Mouse (Mus musculus) Patski (cell line): ENCODE measurements around the gene Odf3b. TPM values are rescaled to one million over a fixed set of nuclear protein-coding genes. Genes with fewer than 3 reads are reported as not detected.

ENCODE experiments used
- ATAC-seq: fragments of 100-300 bp; one replicate; pipeline ENCODE4 v1.8.0; 2021
- CTCF ChIA-PET: fragments of 350-600 bp; sonication (Branson Sonifier 250); formaldehyde crosslinking; loops from one replicate; lab custom pipeline; 2022; ENCODE audit warnings: inconsistent platforms; lab: Charles Lee
- POLR2A ChIA-PET: fragments of 350-600 bp; sonication (Branson Sonifier 250); formaldehyde crosslinking; loops from one replicate; lab custom pipeline; 2022; ENCODE audit warnings: antibody characterized with exemption, inconsistent platforms; lab: Charles Lee
- DNase-seq: peaks from one replicate; pipeline ENCODE4 v3.0.0-alpha.2; 2011; ENCODE audit warnings: low read depth, low spot score
- H3K27me3 ChIP-seq: fragments of 371-371 bp; one replicate; pipeline ENCODE4 v1.5.1; 2021
- CTCF ChIP-seq: fragments of 100-300 bp; IDR thresholded peaks from one replicate; pipeline ENCODE4 v1.5.1; 2021
- in situ Hi-C: fragments of 300-500 bp; cut with MboI; formaldehyde crosslinking; loops from 3 replicates; pipeline ENCODE4 v1.11.1; 2018; ENCODE audit warnings: low pct_unique_long_range_greater_than_20kb, mixed read lengths
- polyA plus RNA-seq: library from polyadenylated mRNA; unstranded; gene quantifications from one replicate; pipeline ENCODE4 v1.2.3, GENCODE M21; 2021

Gene Odf3b
- polyA plus RNA-seq, 1 experiment from 2014 or later: 0.36 TPM

DNA sequence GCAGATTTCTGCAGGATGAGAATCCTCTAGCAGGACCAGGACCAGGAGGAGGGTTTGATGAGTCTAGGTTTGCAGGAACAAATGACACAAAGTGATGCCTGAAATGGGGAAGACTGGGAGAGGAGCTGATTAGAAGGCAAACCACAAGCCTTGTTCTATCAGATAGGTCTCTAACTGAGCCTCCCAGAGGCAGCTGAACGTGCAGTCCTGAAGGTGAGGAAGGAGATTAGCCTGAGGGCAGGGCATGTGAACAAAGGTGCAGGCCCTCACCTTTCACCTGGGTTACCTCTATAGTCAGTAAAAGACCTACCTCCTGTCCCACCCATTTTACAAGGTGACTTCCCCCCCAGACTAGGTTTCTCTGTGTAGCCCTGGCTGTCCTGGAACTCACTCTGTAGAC is 20.6 kb upstream of the Odf3b start:
- DNase-seq: no peak
- no peak for TF ChIP-seq CTCF
- in situ Hi-C loops: no loop called here
- CTCF ChIA-PET: interaction anchor here (1.2 kb wide), 1 partner anchor 20 kb away, joined by 3 read pairs; no protein-coding TSS in a partner anchor
- POLR2A ChIA-PET: interaction anchor here (1.0 kb wide), 1 partner anchor 9 kb away, joined by 3 read pairs; no protein-coding TSS in a partner anchor
- peaks cover 40% of the 10 kb centered on the region for H3K27me3 ChIP-seq
- ATAC-seq: no peak

DNA sequence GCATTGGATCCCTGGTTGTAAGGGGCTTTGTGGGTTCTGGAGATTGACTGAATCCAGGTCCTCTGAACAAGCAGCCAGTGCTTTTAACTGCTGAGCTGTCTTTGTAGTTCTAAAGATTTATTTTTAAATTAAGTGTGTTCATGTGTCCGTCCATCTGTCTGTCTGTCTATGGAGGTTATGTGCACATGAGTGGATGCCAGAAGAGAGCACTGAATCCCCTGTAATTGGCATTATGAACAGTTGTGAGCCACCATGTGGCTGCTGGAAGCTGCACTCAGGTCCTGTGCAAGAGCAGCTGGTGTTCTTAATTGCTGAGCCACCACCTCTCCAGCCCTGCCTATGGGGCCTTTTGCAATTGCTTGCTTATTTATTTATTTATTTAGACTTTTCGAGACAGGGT is 19.1 kb upstream of the Odf3b start:
- no peak for ATAC-seq
- H3K27me3 ChIP-seq: peaks cover 43% of the 10 kb centered on the region
- CTCF ChIA-PET: interaction anchor here (1.8 kb wide), 1 partner anchor 16 kb away, joined by 6 read pairs; no protein-coding TSS in a partner anchor
- POLR2A ChIA-PET: no interaction called here
- no peak for TF ChIP-seq CTCF
- in situ Hi-C loops: no loop called here
- no peak for DNase-seq

DNA sequence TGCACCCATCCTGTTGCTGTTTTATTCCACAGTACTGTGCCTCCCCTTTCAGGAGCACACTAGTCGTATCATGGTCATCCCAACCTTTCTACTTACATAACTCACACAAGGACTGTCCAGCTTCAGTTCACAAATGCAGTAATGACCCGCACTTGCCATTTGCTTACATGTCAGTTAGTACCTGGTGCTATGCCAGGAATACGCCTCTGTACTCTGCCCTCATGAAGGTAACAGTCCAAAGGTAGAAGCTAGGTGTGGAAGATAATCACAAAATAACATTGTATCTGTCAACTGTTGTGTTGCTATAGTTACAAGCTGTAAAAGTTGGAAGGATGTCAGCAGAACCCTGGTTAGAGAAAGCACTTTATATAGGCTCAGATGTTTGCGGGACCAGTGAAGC is 17.8 kb upstream of the Odf3b start:
- POLR2A ChIA-PET: no interaction called here
- in situ Hi-C loops: no loop called here
- DNase-seq: no peak
- H3K27me3 ChIP-seq: peaks cover 43% of the 10 kb centered on the region
- no peak for ATAC-seq
- CTCF ChIA-PET: interaction anchor here (1.8 kb wide), 1 partner anchor 17 kb away, joined by 6 read pairs; no protein-coding TSS in a partner anchor
- no peak for TF ChIP-seq CTCF

DNA sequence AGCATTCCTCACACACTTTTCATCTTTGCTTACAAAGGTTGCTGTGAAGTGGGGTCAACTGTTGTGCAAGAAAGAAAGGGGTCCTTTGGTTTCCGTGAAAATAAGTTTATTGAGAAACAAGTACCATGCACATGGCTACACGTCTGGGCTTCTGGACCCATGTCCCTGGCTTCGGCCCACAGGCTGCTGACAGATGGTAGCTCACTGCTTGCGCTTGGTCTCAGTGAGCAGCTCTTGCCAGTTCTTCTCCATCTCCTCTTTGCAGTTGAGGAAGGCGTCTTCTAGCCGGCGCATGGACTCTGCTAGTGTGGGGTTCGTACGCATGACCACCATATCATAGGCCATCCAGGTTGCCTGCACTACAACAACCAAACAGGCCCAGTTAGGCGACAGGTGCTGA is 11.0 kb upstream of the Odf3b start:
- DNase-seq (no peak), ATAC-seq (no peak)
- TF ChIP-seq CTCF: no peak
- in situ Hi-C loops: no loop called here
- CTCF ChIA-PET: interaction anchor here (1.0 kb wide), 2 partner anchors 40 to 61 kb away, joined by 3 read pairs; partner anchors contain the start of genes C730034F03Rik, Chkb and Gm44502
- POLR2A ChIA-PET: no interaction called here
- peaks cover 52% of the 10 kb centered on the region for H3K27me3 ChIP-seq

DNA sequence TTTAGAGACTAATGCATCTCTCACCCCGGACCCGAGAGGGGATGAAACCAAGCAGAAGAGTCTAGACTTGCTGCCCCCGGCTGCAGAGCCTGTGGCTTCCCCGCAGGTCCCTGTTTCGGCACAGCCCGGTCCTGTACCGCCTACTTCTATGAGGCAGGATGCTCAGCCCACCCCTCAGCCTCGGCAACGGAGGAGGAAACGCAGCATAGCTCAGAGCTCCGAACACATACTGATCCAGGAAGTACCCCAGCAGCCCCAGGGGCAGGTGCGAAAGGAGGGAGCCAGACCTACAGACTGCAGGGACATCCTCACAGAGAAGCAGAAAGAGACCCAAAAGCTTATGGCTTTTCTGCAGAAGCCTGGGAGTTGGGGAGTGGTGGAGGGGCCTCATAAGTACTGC is 8.0 kb upstream of the Odf3b start:
- CTCF ChIA-PET: no interaction called here
- POLR2A ChIA-PET: no interaction called here
- ATAC-seq: no peak
- TF ChIP-seq CTCF: no peak
- no peak for DNase-seq
- in situ Hi-C loops: no loop called here
- H3K27me3 ChIP-seq: peaks cover 56% of the 10 kb centered on the region

DNA sequence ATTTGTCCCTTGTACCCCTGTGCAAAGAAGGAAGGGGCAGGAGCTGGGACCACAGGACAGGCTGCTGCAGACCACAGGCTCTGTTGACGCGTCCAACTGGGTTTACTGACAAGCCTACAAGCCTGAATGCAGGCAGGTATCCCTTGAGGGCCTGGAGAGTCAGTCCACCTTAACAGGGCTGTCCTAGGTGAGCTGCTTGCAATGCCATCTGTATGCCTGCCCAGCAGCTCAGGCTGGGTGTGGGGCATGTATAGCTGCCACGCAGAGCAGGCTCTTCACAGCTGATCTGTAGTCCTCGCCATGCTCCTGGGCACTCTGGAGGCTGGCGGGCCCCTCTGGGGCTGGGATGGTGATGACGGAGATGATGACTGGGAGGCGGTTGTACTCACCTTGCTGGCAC is 5.5 kb upstream of the Odf3b start, which contains the start of gene Klhdc7b:
Gene Klhdc7b, plus strand, starts transcription at position 301 of the 400 bp plus-strand sequence.
- no peak for TF ChIP-seq CTCF
- ATAC-seq: no peak
- in situ Hi-C loops: no loop called here
- DNase-seq: no peak
- POLR2A ChIA-PET: no interaction called here
- peaks cover 60% of the 10 kb centered on the region for H3K27me3 ChIP-seq
- CTCF ChIA-PET: no interaction called here

DNA sequence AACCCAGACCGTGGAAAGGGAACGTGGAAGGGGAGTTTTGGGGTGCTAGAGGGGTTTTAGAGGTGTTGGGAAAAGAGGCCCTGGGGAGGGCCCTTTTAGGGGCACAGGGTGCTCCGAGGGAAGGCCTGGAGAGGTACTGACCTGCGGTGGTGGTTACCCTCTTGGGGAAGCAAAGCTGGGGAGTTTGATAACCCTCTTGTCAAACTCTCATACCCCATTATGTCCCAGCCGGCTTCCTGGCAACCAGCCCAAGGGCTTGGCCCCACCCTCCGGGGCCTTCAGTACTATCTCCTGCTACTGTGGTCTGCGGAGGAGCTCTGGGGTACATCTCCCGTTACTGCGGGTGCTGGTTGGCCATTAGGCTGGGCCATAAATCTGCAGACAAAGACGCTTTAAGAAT is 347 bp upstream of the Odf3b start:
- ChIA-PET CTCF (no interaction called here), POLR2A (interaction anchor here (0.6 kb wide), 1 partner anchor 22 kb away, joined by 3 read pairs; no protein-coding TSS in a partner anchor)
- DNase-seq (no peak), ATAC-seq (no peak)
- peaks cover 38% of the 10 kb centered on the region for H3K27me3 ChIP-seq
- in situ Hi-C loops: loop anchor here (10.0 kb wide), 1 partner anchor 555 kb away; no protein-coding TSS in a partner anchor
- no peak for TF ChIP-seq CTCF

DNA sequence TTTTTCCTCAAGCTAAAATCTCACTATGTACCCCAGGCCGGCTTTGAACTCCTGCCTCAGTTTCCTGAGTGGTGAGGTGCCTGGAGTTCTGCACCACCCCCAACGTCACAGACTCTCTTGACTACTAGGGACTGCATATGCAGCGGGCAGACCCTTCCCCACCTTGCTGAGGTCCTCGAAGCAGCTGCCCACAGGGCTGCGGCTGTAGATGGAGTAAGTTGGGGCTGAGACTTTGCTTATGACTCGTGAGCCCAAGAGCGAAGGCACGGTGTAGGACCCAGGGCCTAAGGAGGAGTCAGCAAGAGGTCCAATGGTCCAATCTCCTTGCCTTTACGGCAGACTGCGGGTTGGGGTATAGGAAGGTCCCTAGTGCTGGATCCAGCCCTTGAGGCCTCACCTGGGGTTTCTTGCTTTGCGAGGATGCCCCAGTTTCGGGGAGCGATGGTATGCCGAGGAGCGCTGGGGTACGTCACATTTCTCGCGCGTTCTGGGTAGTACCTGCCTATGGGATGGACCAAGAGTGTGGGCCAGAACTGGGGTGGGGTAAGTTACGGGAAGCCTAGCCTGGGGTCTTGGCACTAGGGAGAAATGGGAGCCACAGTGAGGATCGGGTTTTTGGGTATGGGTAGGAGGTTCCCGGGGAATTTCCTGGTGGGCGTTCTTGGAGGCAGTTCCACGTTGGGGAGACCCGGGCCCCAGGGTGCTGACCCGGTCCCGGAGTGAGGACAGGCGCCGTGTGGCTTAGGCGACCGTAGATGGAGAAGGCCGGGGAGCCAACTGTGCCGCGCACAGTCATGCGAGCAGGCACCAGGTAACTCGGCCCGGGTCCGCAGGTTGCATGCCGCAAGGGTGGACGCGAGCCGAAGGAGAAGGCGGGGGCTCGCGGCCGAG is 899 bp downstream of the Odf3b start:
- no peak for ATAC-seq
- CTCF ChIA-PET: no interaction called here
- in situ Hi-C loops: loop anchor here (10.0 kb wide), 1 partner anchor 553 kb away; no protein-coding TSS in a partner anchor
- H3K27me3 ChIP-seq: peaks cover 34% of the 10 kb centered on the region
- POLR2A ChIA-PET: no interaction called here
- DNase-seq: no peak
- no peak for TF ChIP-seq CTCF

DNA sequence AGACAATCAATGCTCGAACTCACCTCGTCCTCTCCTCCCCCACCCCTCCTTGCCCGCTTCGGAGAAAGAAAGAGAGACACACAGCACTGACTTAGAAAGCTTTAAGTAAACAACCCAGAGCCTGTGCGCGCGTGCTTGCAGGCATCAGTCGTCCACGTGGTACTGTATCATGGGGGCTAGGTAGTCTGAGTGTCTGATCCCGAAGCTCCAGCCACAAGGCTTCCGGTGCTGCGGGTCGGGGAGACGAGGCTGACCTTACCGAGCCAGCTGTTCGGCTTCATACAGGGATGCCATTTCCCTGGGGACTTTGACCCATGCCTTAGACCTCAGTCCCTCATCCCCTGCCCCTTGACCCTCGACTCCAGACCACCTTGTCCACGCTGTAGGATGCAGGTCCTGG is 1.7 kb downstream of the Odf3b start:
- POLR2A ChIA-PET: no interaction called here
- CTCF ChIA-PET: no interaction called here
- in situ Hi-C loops: loop anchor here (10.0 kb wide), 1 partner anchor 553 kb away; no protein-coding TSS in a partner anchor
- ATAC-seq: no peak
- no peak for DNase-seq
- H3K27me3 ChIP-seq: peaks cover 32% of the 10 kb centered on the region
- TF ChIP-seq CTCF: no peak

DNA sequence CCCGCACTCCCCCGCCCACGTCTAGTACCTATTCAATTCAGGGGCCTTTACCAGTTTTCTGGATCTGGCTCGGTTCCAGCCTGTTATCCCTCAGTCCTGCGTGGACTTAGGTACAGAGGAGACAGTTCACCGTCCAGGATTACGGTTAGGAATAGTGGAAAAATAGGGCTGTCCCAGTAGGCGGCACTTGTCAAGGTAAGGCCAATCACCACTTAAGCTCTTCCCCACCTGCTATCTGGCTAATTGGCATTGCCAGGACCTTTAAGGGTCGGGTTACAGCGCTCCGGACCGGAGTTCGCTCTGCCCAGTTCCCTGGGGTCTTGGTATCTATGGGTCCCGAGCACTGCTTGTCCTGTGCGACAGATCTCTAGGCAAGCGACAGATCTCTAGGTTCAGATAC is 2.1 kb downstream of the Odf3b start, which contains the start of gene Tymp:
Gene Tymp, minus strand, starts transcription at position 83 of the 400 bp plus-strand sequence.
- in situ Hi-C loops: loop anchor here (10.0 kb wide), 1 partner anchor 552 kb away; no protein-coding TSS in a partner anchor
- CTCF ChIA-PET: no interaction called here
- POLR2A ChIA-PET: no interaction called here

DNA sequence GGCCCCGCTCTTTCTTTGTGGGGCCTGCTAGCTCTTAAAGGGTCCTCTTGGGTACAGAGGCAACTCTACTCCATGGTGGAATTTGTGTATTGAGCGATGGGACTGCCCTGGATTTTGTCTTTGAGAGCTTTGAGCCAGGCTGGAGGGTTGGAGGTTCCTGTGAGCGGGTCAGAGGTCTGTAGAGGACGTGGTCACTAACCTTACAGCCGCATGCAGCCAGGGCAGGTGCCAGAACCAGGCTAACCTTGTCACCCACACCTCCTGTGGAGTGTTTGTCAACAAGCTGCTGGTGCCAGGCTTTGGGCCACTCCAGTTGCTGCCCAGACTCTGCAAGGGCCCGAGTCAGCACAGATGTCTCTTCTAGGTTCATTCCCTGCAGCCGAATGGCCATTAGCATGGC is 3.0 kb downstream of the Odf3b start:
- in situ Hi-C loops: loop anchor here (10.0 kb wide), 1 partner anchor 551 kb away; no protein-coding TSS in a partner anchor
- no peak for ATAC-seq
- peaks cover 27% of the 10 kb centered on the region for H3K27me3 ChIP-seq
- CTCF ChIA-PET: no interaction called here
- DNase-seq: no peak
- POLR2A ChIA-PET: no interaction called here
- no peak for TF ChIP-seq CTCF

More for the DNA sequence above, 2.1 kb downstream of the Odf3b start, which contains the start of gene Tymp:
- no peak for ATAC-seq
- no peak for TF ChIP-seq CTCF
- peaks cover 30% of the 10 kb centered on the region for H3K27me3 ChIP-seq
- DNase-seq: no peak
